Mouse (Mus musculus) C2C12 (cell line): ENCODE measurements around the gene Cep350. TPM values are rescaled to one million over a fixed set of nuclear protein-coding genes. Genes with fewer than 3 reads are reported as not detected.

ENCODE experiments used
- H3K27me3 ChIP-seq: one replicate; pipeline ENCODE4 v1.6.1; 2011; ENCODE audit not compliant: control insufficient read depth, insufficient read depth, insufficient read length
- H3K36me3 ChIP-seq: one replicate; pipeline ENCODE4 v1.6.1; 2011; ENCODE audit not compliant: control insufficient read depth, insufficient read depth
- H3K4me3 ChIP-seq: one replicate; pipeline ENCODE4 v1.5.1; 2011; ENCODE audit warnings: mild to moderate bottlenecking, control low read depth; ENCODE audit not compliant: poor library complexity, insufficient read depth, severe bottlenecking
- H3K79me2 ChIP-seq: one replicate; pipeline ENCODE4 v1.6.1; 2011; ENCODE audit not compliant: control insufficient read depth, insufficient read depth
- H3K79me3 ChIP-seq: one replicate; pipeline ENCODE4 v1.6.1; 2011; ENCODE audit warnings: low read depth, control low read depth
- H3ac ChIP-seq: one replicate; pipeline ENCODE3; 2011; ENCODE audit warnings: low read depth; ENCODE audit not compliant: control insufficient read depth, insufficient read length
- CEBPB ChIP-seq: IDR thresholded peaks from one replicate; pipeline ENCODE4 v1.6.1; 2011; ENCODE audit warnings: low read depth, mild to moderate bottlenecking, control low read depth, moderate library complexity
- CTCF ChIP-seq: IDR thresholded peaks from one replicate; pipeline ENCODE4 v1.5.1; 2011; ENCODE audit not compliant: control insufficient read depth, insufficient read depth, insufficient read length
- FOSL1 ChIP-seq: IDR thresholded peaks from one replicate; pipeline ENCODE4 v1.8.0; 2011; ENCODE audit warnings: mild to moderate bottlenecking, low read length; ENCODE audit not compliant: poor library complexity, insufficient read depth, severe bottlenecking
- MAX ChIP-seq: IDR thresholded peaks from one replicate; pipeline ENCODE4 v1.6.1; 2011; ENCODE audit warnings: mild to moderate bottlenecking, control low read depth
- MYOD1 ChIP-seq: IDR thresholded peaks from one replicate; pipeline ENCODE4 v1.6.1; 2011; ENCODE audit warnings: low read depth; ENCODE audit not compliant: control insufficient read depth, insufficient read length
- MYOG ChIP-seq: IDR thresholded peaks from one replicate; pipeline ENCODE4 v1.6.1; 2011; ENCODE audit not compliant: control insufficient read depth, insufficient read length; ENCODE audit errors: extremely low read depth
- USF1 ChIP-seq: IDR thresholded peaks from one replicate; pipeline ENCODE4 v1.6.1; 2011; ENCODE audit warnings: low read depth, mild to moderate bottlenecking, control low read depth, moderate library complexity
- polyA plus RNA-seq: library from polyadenylated mRNA; unstranded; fragments of >200 nt; fragmentation: generic; extraction: Trizol; gene quantifications from one replicate; pipeline ENCODE4 v1.2.1, GENCODE M21; 2012; ENCODE audit warnings: missing spikeins

The Cep350 gene
- polyA plus RNA-seq, 1 experiment: 2.0 TPM

GRCm38 (mm10) chr1:155827703-155828295, 145.3 kb downstream of the Cep350 start:
- Histone ChIP-seq H3K27me3 (no peaks in the 10 kb centered on the region), H3K79me3 (no peaks in the 10 kb centered on the region), H3K36me3 (no peaks in the 10 kb centered on the region), H3ac (no peak overlapping the region), H3K79me2 (no peaks in the 10 kb centered on the region), H3K4me3 (no peak overlapping the region)
- TF ChIP-seq MAX: no peak
- no peak for TF ChIP-seq FOSL1
- TF ChIP-seq CEBPB: no peak
- no peak for TF ChIP-seq USF1
- no peak for TF ChIP-seq MYOG
- TF ChIP-seq CTCF: no peak
- TF ChIP-seq MYOD1: no peak

- Histone ChIP-seq H3K79me2 (no peaks in the 10 kb centered on the region), H3K4me3 (no peak overlapping the region)
- no peak for TF ChIP-seq USF1
- TF ChIP-seq MAX: no peak
- no peak for TF ChIP-seq CEBPB
- no peak for TF ChIP-seq FOSL1
- no peak for TF ChIP-seq MYOD1
- no peak for TF ChIP-seq CTCF
- TF ChIP-seq MYOG: no peak
These were observed 146.2 kb downstream of the Cep350 start for GRCm38 (mm10) chr1:155826803-155827395.

GRCm38 (mm10) chr1:155825940-155826716, 146.9 kb downstream of the Cep350 start:
- Histone ChIP-seq H3K27me3 (no peaks in the 10 kb centered on the region), H3K79me3 (no peaks in the 10 kb centered on the region)
- TF ChIP-seq MYOG (no peak), USF1 (no peak), CTCF (no peak)

More at GRCm38 (mm10) chr1:155826803-155827395, 146.2 kb downstream of the Cep350 start:
- Histone ChIP-seq H3K79me3 (no peaks in the 10 kb centered on the region), H3K36me3 (no peaks in the 10 kb centered on the region), H3ac (no peak overlapping the region), H3K27me3 (no peaks in the 10 kb centered on the region)

GRCm38 (mm10) chr1:155820646-155821045, 152.4 kb downstream of the Cep350 start:
- no peaks in the 10 kb centered on the region for H3K79me3 ChIP-seq
- TF ChIP-seq FOSL1 (no peak), USF1 (no peak), CTCF (no peak), MYOD1 (no peak), CEBPB (no peak), MYOG (no peak)
- H3K4me3 ChIP-seq: no peak overlapping the region
- no peaks in the 10 kb centered on the region for H3K36me3 ChIP-seq
- no peaks in the 10 kb centered on the region for H3K27me3 ChIP-seq
- H3K79me2 ChIP-seq: no peaks in the 10 kb centered on the region
- H3ac ChIP-seq: no peak overlapping the region

More at GRCm38 (mm10) chr1:155825940-155826716, 146.9 kb downstream of the Cep350 start:
- Histone ChIP-seq H3K4me3 (no peak overlapping the region), H3ac (no peak overlapping the region), H3K36me3 (no peaks in the 10 kb centered on the region), H3K79me2 (no peaks in the 10 kb centered on the region)

GRCm38 (mm10) chr1:155816167-155816566, 156.9 kb downstream of the Cep350 start:
- H3K79me3 ChIP-seq: peaks cover 4% of the 10 kb centered on the region
- TF ChIP-seq CTCF (no peak), MYOG (no peak), CEBPB (no peak), FOSL1 (no peak), MYOD1 (no peak), USF1 (no peak), MAX (no peak)
- H3ac ChIP-seq: no peak overlapping the region
- H3K36me3 ChIP-seq: no peaks in the 10 kb centered on the region
- no peak overlapping the region for H3K4me3 ChIP-seq
- peaks cover 11% of the 10 kb centered on the region for H3K79me2 ChIP-seq
- H3K27me3 ChIP-seq: no peaks in the 10 kb centered on the region
